Mouse (Mus musculus) CH12.LX (cell line): ENCODE results near the gene Pitpnm3. TPM values are rescaled to one million over a fixed set of nuclear protein-coding genes. Genes with fewer than 3 reads are reported as not detected.

Source experiments
- DNase-seq: peaks from one replicate; pipeline ENCODE4 v3.0.0-alpha.2; 2013; ENCODE audit errors: extremely low read depth
- H3K27ac ChIP-seq: 2 replicates; pipeline ENCODE4 v1.5.1; 2012; ENCODE audit warnings: low read depth, mild to moderate bottlenecking, control low read depth, moderate library complexity; ENCODE audit not compliant: insufficient read depth
- H3K27me3 ChIP-seq: replicated peaks from 2 replicates; pipeline ENCODE3; 2012; ENCODE audit warnings: inconsistent platforms
- H3K36me3 ChIP-seq, 2 experiments: replicated peaks in 1 of 2; 2 replicates each; pipeline versions ENCODE3 to v1.6.1; 2012; ENCODE audit warnings: inconsistent platforms in 1 of 2, low read length in 1 of 2, mild to moderate bottlenecking in 1 of 2, mixed read lengths in 1 of 2, moderate library complexity in 1 of 2; ENCODE audit not compliant: control insufficient read depth in 1 of 2, insufficient read depth in 1 of 2
- H3K4me1 ChIP-seq, 2 experiments: 2 replicates each; pipeline ENCODE4 v1.6.1; 2012; ENCODE audit warnings: inconsistent platforms in 1 of 2, moderate library complexity in 1 of 2; ENCODE audit not compliant: insufficient read depth in 2 of 2, control insufficient read depth in 1 of 2
- H3K4me2 ChIP-seq: 2 replicates; pipeline ENCODE4 v1.6.1; 2012; ENCODE audit warnings: low read depth, mild to moderate bottlenecking, control low read depth; ENCODE audit not compliant: poor library complexity, insufficient read depth, severe bottlenecking
- H3K4me3 ChIP-seq, 3 experiments: fragments of 150-350 bp in 1 of 3; sonication (generic) in 1 of 3; replicated peaks in 1 of 3; 2 replicates each; pipeline versions ENCODE3 to v1.5.1; 2011 to 2012; ENCODE audit warnings: low read depth in 2 of 3, low read length in 2 of 3, mild to moderate bottlenecking in 2 of 3, moderate library complexity in 2 of 3, control low read depth in 1 of 3, improper control_type of control experiment in 1 of 3, inconsistent platforms in 1 of 3, mixed read lengths in 1 of 3; ENCODE audit not compliant: poor library complexity in 1 of 3
- H3K79me2 ChIP-seq: replicated peaks from 2 replicates; pipeline ENCODE4 v1.6.1; 2012; ENCODE audit warnings: mild to moderate bottlenecking, moderate library complexity; ENCODE audit not compliant: control insufficient read depth, poor library complexity, insufficient read depth, severe bottlenecking; ENCODE audit errors: extremely low read depth
- H3K9ac ChIP-seq: 2 replicates; pipeline ENCODE4 v1.6.1; 2012; ENCODE audit warnings: low read depth, mild to moderate bottlenecking, control low read depth, moderate library complexity; ENCODE audit not compliant: insufficient read depth
- H3K9me3 ChIP-seq: replicated peaks from 2 replicates; pipeline ENCODE3; 2012; ENCODE audit warnings: low read length, inconsistent platforms, mixed read lengths
- BHLHE40 ChIP-seq: IDR thresholded peaks from 2 replicates; pipeline ENCODE4 v1.6.1; 2011; ENCODE audit warnings: mild to moderate bottlenecking, low read depth, low read length, improper control_type of control experiment
- E2F4 ChIP-seq: IDR thresholded peaks from 2 replicates; pipeline ENCODE4 v1.6.1; 2011; ENCODE audit warnings: low read depth, low read length, improper control_type of control experiment; ENCODE audit not compliant: insufficient replicate concordance
- ELF1 ChIP-seq: IDR thresholded peaks from 2 replicates; pipeline ENCODE4 v1.6.1; 2014; ENCODE audit warnings: low read depth, mild to moderate bottlenecking, inconsistent platforms, low read length, improper control_type of control experiment
- ETS1 ChIP-seq: conservative IDR thresholded peaks from 2 replicates; pipeline ENCODE4 v1.6.1; 2012; ENCODE audit warnings: low read depth, mild to moderate bottlenecking, inconsistent platforms, low read length, improper control_type of control experiment, moderate library complexity
- GABPA ChIP-seq: IDR thresholded peaks from 2 replicates; pipeline ENCODE4 v1.6.1; 2012; ENCODE audit warnings: low read depth, low read length, improper control_type of control experiment, inconsistent platforms; ENCODE audit not compliant: insufficient replicate concordance
- HCFC1 ChIP-seq: IDR thresholded peaks from 2 replicates; pipeline ENCODE4 v1.6.1; 2012; ENCODE audit warnings: low read depth, mild to moderate bottlenecking, inconsistent platforms, low read length, improper control_type of control experiment
- IRF4 ChIP-seq: IDR thresholded peaks from 2 replicates; pipeline ENCODE4 v1.6.1; 2014; ENCODE audit warnings: low read depth, mild to moderate bottlenecking, inconsistent platforms, low read length, improper control_type of control experiment
- JUND ChIP-seq: conservative IDR thresholded peaks from 2 replicates; pipeline ENCODE4 v1.6.1; 2011; ENCODE audit warnings: low read depth, low read length, improper control_type of control experiment
- MAX ChIP-seq: IDR thresholded peaks from 2 replicates; pipeline ENCODE4 v1.6.1; 2011; ENCODE audit warnings: low read length, improper control_type of control experiment
- MYC ChIP-seq: IDR thresholded peaks from 2 replicates; pipeline ENCODE4 v1.6.1; 2011; ENCODE audit warnings: low read depth, mild to moderate bottlenecking, improper control_type of control experiment, low read length
- PAX5 ChIP-seq: IDR thresholded peaks from 2 replicates; pipeline ENCODE4 v1.6.1; 2012; ENCODE audit warnings: low read length, inconsistent platforms, mixed read lengths
- RAD21 ChIP-seq: IDR thresholded peaks from 2 replicates; pipeline ENCODE4 v1.6.1; 2011; ENCODE audit warnings: low read depth, mild to moderate bottlenecking, low read length, improper control_type of control experiment, moderate library complexity
- SIN3A ChIP-seq: IDR thresholded peaks from 2 replicates; pipeline ENCODE4 v1.6.1; 2012; ENCODE audit warnings: low read length, improper control_type of control experiment, inconsistent platforms
- SMC3 ChIP-seq: IDR thresholded peaks from 2 replicates; pipeline ENCODE4 v1.6.1; 2011; ENCODE audit warnings: low read depth, low read length, improper control_type of control experiment
- TBP ChIP-seq: conservative IDR thresholded peaks from 2 replicates; pipeline ENCODE4 v1.6.1; 2011; ENCODE audit warnings: low read depth, low read length, improper control_type of control experiment
- ZC3H11A ChIP-seq: IDR thresholded peaks from 2 replicates; pipeline ENCODE4 v1.6.1; 2012; ENCODE audit warnings: low read depth, mild to moderate bottlenecking, inconsistent platforms, low read length, improper control_type of control experiment
- ZNF384 ChIP-seq: IDR thresholded peaks from 2 replicates; pipeline ENCODE4 v1.6.1; 2012; ENCODE audit warnings: low read depth, low read length, improper control_type of control experiment, inconsistent platforms
- dilution Hi-C: fragments of 300-500 bp; cut with MboI; formaldehyde crosslinking; loops from 2 replicates; pipeline ENCODE4 v1.14.3; 2020; ENCODE audit warnings: low sequenced_read_pairs; ENCODE audit not compliant: extremely low pct_unique_long_range_greater_than_20kb, extremely low pct_ligation_motif_present
- in situ Hi-C: fragments of 300-500 bp; cut with MboI; formaldehyde crosslinking; loops from 3 replicates; pipeline ENCODE4 v1.14.3; 2019; ENCODE audit warnings: low sequenced_read_pairs, low pct_ligation_motif_present, low pct_unique_long_range_greater_than_20kb, mixed read lengths
- polyA plus RNA-seq: library from polyadenylated mRNA; unstranded; fragments of >175 nt; gene quantifications from 2 replicates; pipeline ENCODE4 v1.2.1, GENCODE M21; 2012; ENCODE audit warnings: low read depth; ENCODE audit not compliant: insufficient read length
- total RNA-seq, 2 experiments: library from RNA; depleted of rRNA; stranded (reverse); fragments of 300-350 nt in 1 of 2; fragments of >200 nt in 1 of 2; gene quantifications; 2 replicates each; pipeline ENCODE4 v1.2.3; 2012 to 2014

Pitpnm3 gene
- total and polyA plus RNA-seq, 3 experiments, result 0.08 to 0.59 (median 0.31) TPM

GRCm38 (mm10) chr11:72084337-72084736 is 51.2 kb downstream of the Pitpnm3 start:
- H3K4me1 ChIP-seq, result peaks cover 6 to 22% of the 10 kb centered on the region in 2 experiments
- in situ Hi-C loops, result no loop called here
- no peak for DNase-seq
- no peak overlapping the region for H3K9ac ChIP-seq
- no peak overlapping the region for H3K27ac ChIP-seq
- H3K27me3 ChIP-seq, result peaks cover 17% of the 10 kb centered on the region
- H3K4me2 ChIP-seq, result no peak overlapping the region
- TF ChIP-seq MAX (no peak), PAX5 (no peak), MYC (no peak), GABPA (no peak), SMC3 (no peak), IRF4 (no peak), ZNF384 (no peak), JUND (no peak), SIN3A (no peak), TBP (no peak)
- no peaks in the 10 kb centered on the region for H3K9me3 ChIP-seq
- no peaks in the 10 kb centered on the region for H3K79me2 ChIP-seq
- no peak overlapping the region for H3K4me3 ChIP-seq
- dilution Hi-C loops, result no loop called here
- no peaks in the 10 kb centered on the region for H3K36me3 ChIP-seq

GRCm38 (mm10) chr11:72082601-72083000 is 53.0 kb downstream of the Pitpnm3 start:
- Histone ChIP-seq H3K4me3 (no peak overlapping the region), H3K27me3 (peaks cover 15% of the 10 kb centered on the region), H3K4me1 (peaks cover 6 to 24% of the 10 kb centered on the region in 2 experiments), H3K9me3 (no peaks in the 10 kb centered on the region), H3K4me2 (no peak overlapping the region), H3K27ac (no peak overlapping the region), H3K79me2 (no peaks in the 10 kb centered on the region), H3K9ac (no peak overlapping the region), H3K36me3 (no peaks in the 10 kb centered on the region)
- TF ChIP-seq ETS1 (no peak), BHLHE40 (no peak), ZC3H11A (no peak)
- no peak for DNase-seq
- in situ Hi-C loops, result no loop called here
- dilution Hi-C loops, result no loop called here

GRCm38 (mm10) chr11:72080461-72080860 is 55.1 kb downstream of the Pitpnm3 start:
- peaks cover 26% of the 10 kb centered on the region for H3K27me3 ChIP-seq

More at GRCm38 (mm10) chr11:72080461-72080860, 55.1 kb downstream of the Pitpnm3 start:
- H3K36me3 ChIP-seq, result no peaks in the 10 kb centered on the region
- H3K9me3 ChIP-seq, result no peaks in the 10 kb centered on the region
- no peak overlapping the region for H3K9ac ChIP-seq
- DNase-seq, result no peak
- H3K4me3 ChIP-seq, result no peak overlapping the region
- H3K4me1 ChIP-seq, result peaks cover 0 to 9% of the 10 kb centered on the region in 2 experiments; a peak in 2 of 4 replicates
- H3K27ac ChIP-seq, result no peak overlapping the region
- no peak for TF ChIP-seq RAD21
- no peak for TF ChIP-seq ELF1
- TF ChIP-seq SMC3, result no peak
- TF ChIP-seq ZNF384, result no peak
- TF ChIP-seq PAX5, result no peak
- TF ChIP-seq HCFC1, result no peak
- no peak for TF ChIP-seq E2F4
- dilution Hi-C loops, result no loop called here
- no peak overlapping the region for H3K4me2 ChIP-seq
- in situ Hi-C loops, result no loop called here
- H3K79me2 ChIP-seq, result no peaks in the 10 kb centered on the region
